Mouse (Mus musculus) heart, adult 2 months (tissue): ENCODE results near the gene Rfx7.

Experiments used
- CTCF ChIP-seq: fragments of 200-600 bp; IDR thresholded peaks from 2 replicates; pipeline ENCODE4 v1.8.1; 2022; ENCODE audit warnings: antibody characterized with exemption, mild to moderate bottlenecking, moderate library complexity
- EP300 ChIP-seq: fragments of 200-500 bp; IDR thresholded peaks from 2 replicates; pipeline ENCODE4 v1.6.1; 2011; ENCODE audit warnings: low read depth, low read length, control low read depth; ENCODE audit not compliant: insufficient read depth
- POLR2A ChIP-seq: fragments of 200-500 bp; IDR thresholded peaks from 2 replicates; pipeline ENCODE4 v1.6.1; 2011; ENCODE audit warnings: mild to moderate bottlenecking, low read depth, low read length, control low read depth; ENCODE audit not compliant: insufficient read depth

GRCm38 (mm10) chr9:72520849-72521248 is 11.2 kb upstream of the Rfx7 start:
- no peak for TF ChIP-seq POLR2A
- TF ChIP-seq EP300: no peak
- no peak for TF ChIP-seq CTCF
